Mouse (Mus musculus) brown adipose tissue, adult 24 weeks (tissue): ENCODE measurements around the gene Adcy1. TPM values are rescaled to one million over a fixed set of nuclear protein-coding genes. Genes with fewer than 3 reads are reported as not detected.

Experiments used
- H3K27ac ChIP-seq: fragments of 200-500 bp; replicated peaks from 2 replicates; pipeline ENCODE4 v1.5.1; 2012; ENCODE audit warnings: low read depth, mild to moderate bottlenecking, low read length
- H3K4me1 ChIP-seq: fragments of 200-500 bp; 2 replicates; pipeline ENCODE4 v1.6.1; 2012; ENCODE audit warnings: low read length, mixed read lengths; ENCODE audit not compliant: control insufficient read depth, insufficient read depth, insufficient read length
- H3K4me3 ChIP-seq: fragments of 200-500 bp; 2 replicates; pipeline ENCODE4 v1.5.1; 2012; ENCODE audit warnings: low read depth, mild to moderate bottlenecking, low read length, moderate library complexity; ENCODE audit not compliant: insufficient read depth
- polyA plus RNA-seq: library from polyadenylated mRNA; stranded (reverse); fragments of >200 nt; gene quantifications from 2 replicates; pipeline ENCODE4 v1.2.4, GENCODE M21; 2012; ENCODE audit not compliant: missing spikeins, insufficient read depth, insufficient read length

Gene Adcy1
- polyA plus RNA-seq, 1 experiment: not detected

- no peak overlapping the region for H3K4me3 ChIP-seq
Observed at GRCm38 (mm10) chr11:7226810-7227550, 163.7 kb downstream of the Adcy1 start.

GRCm38 (mm10) chr11:7228107-7228506, 164.8 kb downstream of the Adcy1 start:
- Histone ChIP-seq H3K4me3 (no peak overlapping the region), H3K4me1 (no peaks in the 10 kb centered on the region), H3K27ac (no peak overlapping the region)

More at GRCm38 (mm10) chr11:7226810-7227550, 163.7 kb downstream of the Adcy1 start:
- H3K27ac ChIP-seq: no peak overlapping the region
- no peaks in the 10 kb centered on the region for H3K4me1 ChIP-seq

Other genes starting within 250 kb of the Adcy1 start
- not detected in 2 replicates for gene Gm11983, start 225.8 kb upstream of the Adcy1 start, polyA plus RNA-seq
- not detected in 2 replicates for gene Gm11985, start 125.1 kb downstream of the Adcy1 start, polyA plus RNA-seq
- gene Igfbp1, start 134.3 kb downstream of the Adcy1 start, polyA plus RNA-seq: not detected in 2 replicates
- gene Igfbp3, start 150.4 kb downstream of the Adcy1 start, polyA plus RNA-seq: 5.9 and 8.2 TPM in 2 replicates